Mouse (Mus musculus) activated CD4-positive, CD25-positive, alpha-beta regulatory T cell, adult 4 months (primary cell): ENCODE measurements at regions not wholly inside any gene's neighbourhood (a gene's known extent, or its start where the extent isn't known, plus 50 kb on each side); places are given as distances from the start of the nearest gene placed in this dataset.

Experiments used
- ATAC-seq: one replicate; pipeline ENCODE4 v1.8.0; 2017

GRCm38 (mm10) chr19:55688585-55688984, 53.0 kb upstream of the Tcf7l2 start:
- peak; percentile 84 for ATAC-seq

GRCm38 (mm10) chr19:55689200-55689949, 52.2 kb upstream of the Tcf7l2 start:
- peak; percentile 53 for ATAC-seq
